Mouse (Mus musculus): ENCODE results near the gene Gcnt3. TPM values are rescaled to one million over a fixed set of nuclear protein-coding genes. Genes with fewer than 3 reads are reported as not detected.
"Not testable (repeated sequence)": the region's sequence is repeated elsewhere in the genome, so short reads cannot be mapped to it uniquely, and the experiment has no call there.

Gcnt3 gene
- polyA plus RNA-seq, 1 experiment from 2014 or later = 8.3 TPM

DNA sequence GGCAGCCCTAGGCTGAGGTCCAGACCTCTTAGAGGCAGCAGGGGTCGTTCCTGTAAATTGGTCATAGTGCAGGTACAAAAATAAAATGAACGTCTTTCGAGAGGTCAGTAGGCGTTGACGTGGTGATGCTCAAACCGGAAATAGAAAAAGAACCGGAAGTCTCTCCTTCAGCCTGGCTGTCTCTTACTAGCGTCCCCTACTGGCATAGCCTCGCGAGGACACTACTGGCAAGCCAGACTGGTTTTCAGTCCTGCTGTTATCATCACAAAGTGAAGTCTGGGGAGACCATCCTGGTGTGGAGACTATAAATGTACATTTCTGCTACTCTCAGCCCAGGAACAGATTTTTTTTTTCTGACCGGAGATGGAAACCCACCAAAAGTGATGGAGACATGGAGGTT is 2.7 kb upstream of the Gcnt3 start:
- Histone ChIP-seq H3K27me3 (replicated peaks) (no peaks in the 10 kb centered on the region), H3K4me3 (replicated peaks) (no peak overlapping the region)
- 87% methylated on average over 11 of the region's 11 CpGs for WGBS

DNA sequence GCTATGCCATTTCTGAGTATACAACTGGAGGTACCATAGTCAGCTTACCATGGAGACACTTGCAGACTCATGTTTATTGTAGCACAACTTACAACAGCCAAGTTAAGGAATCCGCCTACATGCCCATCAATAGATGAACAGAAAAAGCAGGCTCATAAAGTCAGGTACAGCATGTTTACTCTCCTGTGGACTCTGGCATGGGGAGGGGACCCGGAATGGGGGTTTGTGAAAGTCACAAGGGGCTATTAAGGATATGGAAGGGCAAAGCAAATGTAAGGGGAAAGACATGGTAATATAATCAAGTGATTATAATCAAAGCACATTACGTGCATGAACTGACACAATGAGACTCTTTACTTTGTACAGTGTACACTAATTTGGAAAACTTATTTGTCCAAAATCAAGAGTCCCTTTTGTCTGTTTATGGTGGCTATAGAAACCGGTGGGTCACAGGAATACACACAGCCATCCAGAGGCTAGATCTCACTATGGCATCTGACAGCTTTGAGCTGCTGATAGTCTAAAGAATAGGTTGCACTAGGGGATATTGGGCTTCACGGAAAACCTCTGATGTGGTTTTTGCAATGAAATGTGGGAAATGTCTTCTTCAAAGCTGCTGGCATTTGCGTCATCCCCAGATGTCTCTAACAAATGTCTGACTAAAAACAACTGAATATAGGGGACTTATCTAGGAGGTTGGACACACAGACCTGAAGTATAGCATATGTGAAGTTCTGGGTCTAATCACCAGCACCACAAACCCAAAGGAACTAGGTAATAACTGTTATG is 1.9 kb upstream of the Gcnt3 start:
- no peak overlapping the region for H3K4me2 ChIP-seq (replicated peaks)
- H3K27ac ChIP-seq = no peak overlapping the region
- 61% methylated on average over 6 of the region's 6 CpGs for WGBS
- H3K36me3 ChIP-seq = no peaks in the 10 kb centered on the region
- H3K27me3 ChIP-seq (replicated peaks) = no peaks in the 10 kb centered on the region
- H3K4me3 ChIP-seq (replicated peaks) = no peak overlapping the region
- ATAC-seq = peak; percentile 64
- H3K4me1 ChIP-seq (replicated peaks) = no peaks in the 10 kb centered on the region
- no peak overlapping the region for H3K9ac ChIP-seq
- H3K9me3 ChIP-seq = no peaks in the 10 kb centered on the region

More for the DNA sequence above, 2.7 kb upstream of the Gcnt3 start:
- H3K36me3 ChIP-seq = no peaks in the 10 kb centered on the region
- H3K4me1 ChIP-seq (replicated peaks) = no peaks in the 10 kb centered on the region
- no peaks in the 10 kb centered on the region for H3K9me3 ChIP-seq
- ATAC-seq = no peak
- no peak overlapping the region for H3K27ac ChIP-seq
- H3K4me2 ChIP-seq (replicated peaks) = no peak overlapping the region
- no peak overlapping the region for H3K9ac ChIP-seq

DNA sequence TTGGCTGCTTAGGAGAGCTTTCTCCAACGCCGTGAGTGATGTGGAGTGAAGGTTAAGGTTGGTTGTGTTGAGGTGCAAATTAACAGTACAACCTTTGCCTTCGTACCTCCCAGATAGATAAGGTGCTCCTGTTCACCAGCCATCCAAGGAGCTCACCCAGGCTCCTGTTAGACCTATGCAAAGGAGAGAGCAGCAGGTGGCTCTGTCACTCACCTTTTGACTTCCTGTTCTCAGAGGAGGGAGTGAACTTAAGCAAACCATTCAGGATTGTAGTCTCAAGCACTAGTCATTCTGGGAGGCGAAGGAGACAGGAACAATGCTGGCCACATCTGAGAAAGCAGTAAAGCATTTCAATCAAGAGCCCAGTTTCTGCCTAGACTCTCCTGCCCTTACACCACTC is 1.2 kb downstream of the Gcnt3 start:
- 61% methylated on average over 4 of the region's 4 CpGs for WGBS
- H3K36me3 ChIP-seq = no peaks in the 10 kb centered on the region
- no peak overlapping the region; the same call in 1 of the 2 replicates for H3K4me2 ChIP-seq (replicated peaks)
- no peaks in the 10 kb centered on the region for H3K9me3 ChIP-seq
- H3K27ac ChIP-seq = no peak overlapping the region
- no peak overlapping the region for H3K9ac ChIP-seq
- ATAC-seq = peak; percentile 80
- no peak overlapping the region for H3K4me3 ChIP-seq (replicated peaks)
- H3K27me3 ChIP-seq (replicated peaks) = no peaks in the 10 kb centered on the region
- no peaks in the 10 kb centered on the region for H3K4me1 ChIP-seq (replicated peaks)

DNA sequence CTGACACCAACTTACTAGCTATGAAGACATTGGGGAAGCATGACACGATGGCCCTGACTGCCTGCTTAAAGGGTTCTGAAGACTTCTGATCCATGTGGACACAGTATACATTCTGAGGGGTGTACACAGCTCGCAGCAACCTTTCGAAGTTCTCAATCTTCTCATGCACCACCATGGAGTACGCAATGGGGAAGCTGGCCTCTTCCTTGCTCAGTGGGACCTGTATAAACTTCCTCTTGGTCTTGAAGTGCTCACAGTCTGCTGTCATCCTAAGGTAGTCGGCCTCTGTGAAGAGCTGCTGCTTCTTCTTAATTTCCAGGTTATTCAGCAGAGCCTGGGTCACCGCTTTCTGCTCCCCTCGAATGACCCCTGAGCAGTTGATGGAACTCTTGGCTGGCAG is 3.2 kb downstream of the Gcnt3 start:
- no peak overlapping the region for H3K27ac ChIP-seq
- no peak overlapping the region for H3K9ac ChIP-seq
- H3K4me3 ChIP-seq (replicated peaks) = no peak overlapping the region
- no peaks in the 10 kb centered on the region for H3K9me3 ChIP-seq
- no peak overlapping the region for H3K4me2 ChIP-seq (replicated peaks)
- H3K36me3 ChIP-seq = no peaks in the 10 kb centered on the region
- WGBS = 88% methylated on average over 7 of the region's 7 CpGs
- ATAC-seq = no peak
- H3K27me3 ChIP-seq (replicated peaks) = no peaks in the 10 kb centered on the region
- H3K4me1 ChIP-seq (replicated peaks) = no peaks in the 10 kb centered on the region

DNA sequence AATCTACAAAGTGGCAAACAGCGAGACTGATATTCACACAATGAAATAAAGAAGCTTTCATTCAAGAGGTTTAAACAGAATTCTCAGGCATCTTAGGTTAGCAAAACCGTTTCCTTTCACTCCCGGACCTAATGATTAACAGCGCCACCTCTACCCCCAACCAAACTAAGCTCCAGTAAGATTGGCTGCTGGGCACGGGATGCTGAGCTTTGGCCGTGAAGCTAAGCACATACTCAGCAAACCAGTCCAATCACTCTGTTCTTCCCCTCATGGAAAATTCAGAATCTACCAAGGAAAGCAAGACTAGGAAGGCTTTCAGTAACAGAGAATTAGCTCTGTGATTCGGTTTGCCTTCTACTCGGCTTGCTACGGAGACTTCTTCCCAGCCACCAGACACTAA is 4.8 kb downstream of the Gcnt3 start:
- Histone ChIP-seq H3K4me1 (replicated peaks) (no peaks in the 10 kb centered on the region), H3K9ac (no peak overlapping the region), H3K27ac (no peak overlapping the region), H3K4me3 (replicated peaks) (no peak overlapping the region), H3K4me2 (replicated peaks) (no peak overlapping the region), H3K36me3 (no peaks in the 10 kb centered on the region), H3K9me3 (no peaks in the 10 kb centered on the region), H3K27me3 (replicated peaks) (no peaks in the 10 kb centered on the region)
- ATAC-seq = no peak
- 52% methylated on average over 9 of the region's 9 CpGs for WGBS

DNA sequence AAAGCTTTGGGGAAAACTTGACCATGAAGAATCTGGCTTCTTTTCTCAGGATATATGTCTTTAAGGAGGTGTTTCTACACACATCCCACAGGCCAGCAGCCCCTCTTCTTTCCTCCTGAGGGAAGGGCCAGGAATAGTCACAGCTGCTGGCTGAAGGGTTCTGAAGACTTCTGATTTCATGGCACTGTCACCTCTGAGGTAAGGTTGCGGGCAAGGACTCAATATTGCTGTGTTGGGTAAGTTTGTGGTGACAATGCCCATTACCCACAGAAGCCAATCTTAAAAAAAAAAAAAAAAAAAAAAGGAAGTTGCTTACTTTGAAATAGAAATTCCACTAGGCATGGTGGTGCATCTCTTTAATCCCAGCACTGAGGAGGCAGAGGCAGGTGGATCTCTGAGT is 5.7 kb downstream of the Gcnt3 start:
- no peak overlapping the region for H3K27ac ChIP-seq
- no peak for ATAC-seq
- H3K4me1 ChIP-seq (replicated peaks) = no peaks in the 10 kb centered on the region
- no peaks in the 10 kb centered on the region for H3K36me3 ChIP-seq
- no peak overlapping the region for H3K4me3 ChIP-seq (replicated peaks)
- no peaks in the 10 kb centered on the region for H3K9me3 ChIP-seq
- WGBS = 84% methylated on average over 1 of the region's 1 CpGs
- H3K4me2 ChIP-seq (replicated peaks) = no peak overlapping the region
- no peaks in the 10 kb centered on the region for H3K27me3 ChIP-seq (replicated peaks)
- H3K9ac ChIP-seq = no peak overlapping the region

DNA sequence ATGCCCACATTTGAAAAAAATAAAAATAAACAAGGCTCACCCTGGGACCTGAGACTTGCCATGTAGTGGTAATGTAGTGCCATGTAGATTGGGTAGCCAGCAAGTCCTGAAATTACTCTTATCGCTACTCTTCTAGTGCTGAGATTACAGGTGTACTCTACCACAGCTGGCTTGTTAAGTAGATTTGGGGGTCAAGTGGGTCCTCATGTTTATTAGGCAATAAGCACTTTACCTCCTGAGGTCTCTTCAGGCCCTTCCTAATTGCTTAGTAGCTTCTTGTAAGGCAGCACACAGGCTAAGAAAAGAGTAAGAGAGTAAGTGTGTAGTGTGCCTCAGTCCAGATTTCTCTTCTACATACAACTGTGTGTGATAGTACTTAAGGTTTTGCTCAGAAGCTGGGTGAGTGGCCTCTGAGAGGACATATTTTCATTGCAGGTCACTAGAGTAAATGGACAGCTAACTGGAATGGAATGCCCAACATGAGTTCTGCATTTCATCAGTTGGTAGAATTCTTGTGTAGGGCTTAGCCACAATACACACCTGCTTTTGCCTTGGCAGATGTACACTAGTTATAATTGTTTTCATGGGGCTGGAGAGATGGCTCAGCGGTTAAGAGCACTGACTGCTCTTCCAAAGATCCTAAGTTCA is 12.4 kb downstream of the Gcnt3 start:
- H3K9me3 ChIP-seq = no peaks in the 10 kb centered on the region
- 96% methylated on average over 2 of the region's 2 CpGs for WGBS
- H3K4me1 ChIP-seq (replicated peaks) = no peaks in the 10 kb centered on the region
- no peak overlapping the region for H3K4me3 ChIP-seq (replicated peaks)
- H3K27me3 ChIP-seq (replicated peaks) = no peaks in the 10 kb centered on the region
- no peak for ATAC-seq
- no peak overlapping the region for H3K27ac ChIP-seq
- H3K4me2 ChIP-seq (replicated peaks) = no peak overlapping the region
- no peak overlapping the region for H3K9ac ChIP-seq
- H3K36me3 ChIP-seq = no peaks in the 10 kb centered on the region

DNA sequence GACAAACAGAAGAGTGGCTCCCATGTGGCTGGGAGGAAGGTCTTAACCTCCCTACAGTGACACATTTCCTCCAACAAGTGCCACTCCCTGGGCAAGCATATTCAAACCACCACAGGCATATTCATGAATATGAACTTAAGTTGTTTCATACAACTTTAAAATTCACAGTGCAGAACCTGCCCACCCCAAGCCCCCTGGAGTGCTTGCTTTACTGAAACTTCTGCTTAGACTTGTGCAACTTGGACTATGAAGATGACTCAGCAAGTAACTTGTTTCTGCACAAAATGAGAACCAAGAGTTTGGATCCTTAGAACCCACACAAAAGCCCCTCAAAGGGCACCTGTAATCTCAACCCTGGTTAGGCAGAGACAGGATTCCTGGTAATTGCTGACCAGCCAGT is 13.2 kb downstream of the Gcnt3 start:
- Histone ChIP-seq H3K4me2 (replicated peaks) (no peak overlapping the region), H3K27ac (no peak overlapping the region), H3K4me1 (replicated peaks) (no peaks in the 10 kb centered on the region), H3K9ac (no peak overlapping the region), H3K9me3 (no peaks in the 10 kb centered on the region), H3K27me3 (replicated peaks) (no peaks in the 10 kb centered on the region), H3K36me3 (no peaks in the 10 kb centered on the region), H3K4me3 (replicated peaks) (no peak overlapping the region)
- no peak for ATAC-seq

DNA sequence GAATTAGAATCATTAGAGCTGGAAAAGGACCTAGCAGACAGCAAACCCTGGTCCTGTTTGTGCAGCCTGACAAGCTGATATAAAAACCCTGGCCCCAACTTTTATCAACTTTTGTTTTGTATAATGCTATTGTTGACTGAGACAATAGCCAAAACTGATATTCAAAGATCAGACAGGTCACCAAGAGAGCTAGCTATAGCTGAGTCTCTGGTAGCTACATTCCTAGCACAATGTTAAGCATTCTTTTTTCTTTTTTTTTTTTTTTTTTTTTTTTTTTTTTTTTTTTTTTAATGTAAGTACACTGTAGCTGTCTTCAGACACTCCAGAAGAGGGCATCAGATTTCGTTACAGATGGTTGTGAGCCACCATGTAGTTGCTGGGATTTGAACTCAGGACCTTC is 14.3 kb downstream of the Gcnt3 start:
- not testable (repeated sequence) for H3K9me3 ChIP-seq; ATAC-seq; H3K9ac ChIP-seq; H3K4me2 ChIP-seq (replicated peaks); H3K4me3 ChIP-seq (replicated peaks); H3K4me1 ChIP-seq (replicated peaks); H3K36me3 ChIP-seq; H3K27me3 ChIP-seq (replicated peaks); H3K27ac ChIP-seq
- WGBS = 76% methylated on average over 1 of the region's 1 CpGs

DNA sequence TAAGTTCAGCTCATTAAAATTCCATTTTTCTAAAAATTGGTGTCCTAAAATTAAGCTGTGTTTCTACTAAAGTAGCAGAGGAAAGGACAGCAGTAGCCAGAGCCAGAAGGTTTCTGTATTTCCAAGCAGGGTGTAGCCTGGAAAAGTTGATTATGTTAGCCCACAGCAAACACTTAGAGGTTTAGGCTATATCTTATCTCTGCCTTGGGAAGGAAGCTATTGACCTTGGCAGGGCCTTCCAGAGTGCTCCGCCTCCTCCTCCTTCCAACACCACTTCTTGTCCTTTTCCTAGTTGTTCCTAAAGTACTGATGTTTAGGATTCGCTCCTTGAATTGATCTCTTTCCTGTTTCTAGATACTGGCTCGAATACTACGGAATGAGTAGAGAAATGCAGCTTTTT is 15.8 kb downstream of the Gcnt3 start:
- ATAC-seq = 0 out of 2 replicates have a peak, but pooled peaks have one; percentile 45
- Histone ChIP-seq H3K4me3 (replicated peaks) (no peak overlapping the region), H3K4me1 (replicated peaks) (no peaks in the 10 kb centered on the region), H3K9me3 (no peaks in the 10 kb centered on the region), H3K4me2 (replicated peaks) (no peak overlapping the region), H3K36me3 (no peaks in the 10 kb centered on the region), H3K27ac (no peak overlapping the region), H3K27me3 (replicated peaks) (no peaks in the 10 kb centered on the region), H3K9ac (no peak overlapping the region)
- 80% methylated on average over 4 of the region's 4 CpGs for WGBS

DNA sequence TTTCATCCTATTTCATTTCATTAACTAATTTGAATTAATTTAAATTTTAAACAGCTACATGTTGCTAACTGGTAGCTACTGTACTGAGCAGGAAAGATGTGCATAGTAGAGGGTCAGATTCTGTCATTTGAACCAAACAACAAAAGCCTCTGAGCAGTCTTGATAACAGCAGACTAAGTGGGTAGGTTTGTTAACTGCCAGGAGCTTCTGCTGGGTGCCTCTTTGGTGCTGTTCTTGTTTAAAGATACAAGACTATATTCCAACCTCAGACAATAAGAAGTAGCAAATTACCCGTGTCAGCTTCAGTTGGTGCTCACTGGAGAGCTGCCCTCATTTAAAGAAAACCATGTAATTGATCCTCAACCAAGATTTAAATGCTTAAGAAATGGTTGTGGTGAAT is 16.3 kb downstream of the Gcnt3 start:
- Histone ChIP-seq H3K27ac (no peak overlapping the region), H3K27me3 (replicated peaks) (no peaks in the 10 kb centered on the region), H3K9ac (no peak overlapping the region), H3K36me3 (no peaks in the 10 kb centered on the region), H3K4me1 (replicated peaks) (no peaks in the 10 kb centered on the region), H3K4me3 (replicated peaks) (no peak overlapping the region), H3K4me2 (replicated peaks) (no peak overlapping the region), H3K9me3 (no peaks in the 10 kb centered on the region)
- WGBS = 67% methylated on average over 1 of the region's 1 CpGs
- ATAC-seq = no peak

DNA sequence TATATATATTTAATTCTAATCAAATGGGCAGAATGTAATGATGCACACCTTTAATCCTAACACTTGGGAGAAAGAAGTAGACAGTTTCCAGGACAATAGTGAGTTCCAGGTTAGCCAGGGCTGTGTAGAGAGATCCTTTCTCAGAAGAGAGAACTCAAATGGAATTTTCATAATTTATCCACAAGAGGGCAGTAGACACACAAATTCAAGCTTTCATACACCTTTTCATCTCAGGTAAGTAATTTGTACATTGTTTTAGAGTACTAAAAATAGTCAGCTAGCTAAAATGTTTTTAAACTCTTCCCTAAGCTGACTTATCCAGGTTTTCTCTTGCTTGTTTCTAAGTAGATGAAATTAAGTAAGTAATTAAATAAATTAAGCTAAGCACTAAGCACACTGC is 19.0 kb downstream of the Gcnt3 start:
- Histone ChIP-seq H3K27ac (no peak overlapping the region), H3K4me3 (replicated peaks) (no peak overlapping the region), H3K4me1 (replicated peaks) (peaks cover under 1% of the 10 kb centered on the region; the same call in 1 of the 2 replicates), H3K4me2 (replicated peaks) (no peak overlapping the region), H3K9ac (no peak overlapping the region), H3K36me3 (no peaks in the 10 kb centered on the region), H3K9me3 (no peaks in the 10 kb centered on the region), H3K27me3 (replicated peaks) (no peaks in the 10 kb centered on the region)
- ATAC-seq = no peak

DNA sequence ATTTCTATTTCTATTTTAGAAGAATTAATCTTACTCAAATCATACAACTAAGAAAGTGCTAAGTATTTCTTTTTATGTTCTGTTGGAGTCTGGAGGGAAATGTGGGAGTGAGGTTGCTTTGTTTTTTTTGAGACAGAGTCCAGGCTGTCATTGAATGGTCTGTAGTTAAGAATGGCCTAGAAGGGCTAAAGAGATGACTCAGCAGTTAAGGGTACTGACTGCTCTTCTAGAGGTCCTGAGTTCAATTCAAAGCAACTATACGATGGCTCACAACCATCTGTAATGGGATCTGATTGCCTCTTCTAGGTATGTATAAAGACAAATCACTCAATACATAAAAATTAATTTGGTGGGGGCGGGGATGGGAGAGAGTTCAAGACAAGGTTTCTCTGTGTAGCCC is 22.3 kb downstream of the Gcnt3 start:
- Histone ChIP-seq H3K4me3 (replicated peaks) (no peak overlapping the region), H3K9ac (no peak overlapping the region), H3K4me2 (replicated peaks) (no peak overlapping the region), H3K27me3 (replicated peaks) (no peaks in the 10 kb centered on the region), H3K36me3 (no peaks in the 10 kb centered on the region), H3K4me1 (replicated peaks) (peaks cover 9% of the 10 kb centered on the region; the same call in 1 of the 2 replicates), H3K27ac (no peak overlapping the region), H3K9me3 (no peaks in the 10 kb centered on the region)
- no peak for ATAC-seq
- 94% methylated on average over 2 of the region's 2 CpGs for WGBS
